ENCODE assay signal across 20 mouse cellular contexts in genomic region chr8:44656470-44656869, GRCm38 (mm10).
DNase-seq lines count a peak whose midpoint lies in the region; ATAC-seq and TF ChIP-seq lines count a peak whose summit lies in the region.
"Had no signal": no experiment of that assay in that cellular context is flagged by ENCODE, and none has a peak within 500 bp of the region (broad histone marks: within the 10 kb centered on the region; RNA-seq: fewer than 3 reads in every experiment).

No protein-coding gene starts in this region.

- no peaks in the 10 kb centered on the region for H3K4me1 ChIP-seq in lung, embryonic 15.5 days
- no peaks in the 10 kb centered on the region for H3K4me1 ChIP-seq in lung, postnatal 0 days (ENCODE audit: insufficient read depth, low read depth, low read length)
- H3K4me1 ChIP-seq in stomach, embryonic 15.5 days = no peaks in the 10 kb centered on the region; the same call in 1 of the 2 replicates
- no peaks in the 10 kb centered on the region for H3K4me1 ChIP-seq in stomach, postnatal 0 days (replicated peaks; ENCODE audit: control insufficient read depth, insufficient read depth)
- H3K4me1 ChIP-seq: embryonic facial prominence, embryonic 10.5 days; embryonic facial prominence, embryonic 12.5 days had no signal

- peak; percentile 67; the same call in 1 of the 2 replicates for ATAC-seq in lung, embryonic 15.5 days (ENCODE audit: borderline replicate concordance, extremely low read depth, low FRiP score, low TSS enrichment)
- peak; percentile 77 for ATAC-seq in lung, postnatal 0 days
- peak; percentile 76 for ATAC-seq in stomach, embryonic 15.5 days (ENCODE audit: insufficient read depth, low FRiP score, low read depth)
- peak; percentile 93 for ATAC-seq in stomach, postnatal 0 days (ENCODE audit: low FRiP score, low TSS enrichment)
- ATAC-seq: forebrain, embryonic 14.5 days; forebrain, embryonic 16.5 days had no signal

- no peaks in the 10 kb centered on the region for H3K36me3 ChIP-seq in lung, embryonic 15.5 days
- H3K36me3 ChIP-seq in lung, postnatal 0 days (ENCODE audit: insufficient read depth, low read length) = no peaks in the 10 kb centered on the region
- no peaks in the 10 kb centered on the region for H3K36me3 ChIP-seq in stomach, embryonic 15.5 days
- H3K36me3 ChIP-seq in stomach, postnatal 0 days (ENCODE audit: control insufficient read depth, insufficient read depth, low read length) = no peaks in the 10 kb centered on the region
- H3K36me3 ChIP-seq: embryonic facial prominence, embryonic 10.5 days; embryonic facial prominence, embryonic 12.5 days had no signal

- H3K9ac ChIP-seq in lung, embryonic 15.5 days = no peak overlapping the region
- no peak overlapping the region for H3K9ac ChIP-seq in lung, postnatal 0 days (replicated peaks; ENCODE audit: low read depth)
- H3K9ac ChIP-seq in stomach, embryonic 15.5 days = no peak overlapping the region
- H3K9ac ChIP-seq in stomach, postnatal 0 days (ENCODE audit: low read length) = no peak overlapping the region
- H3K9ac ChIP-seq: embryonic facial prominence, embryonic 12.5 days had no signal

- H3K9me3 ChIP-seq in lung, embryonic 15.5 days = no peaks in the 10 kb centered on the region
- no peaks in the 10 kb centered on the region for H3K9me3 ChIP-seq in lung, postnatal 0 days (ENCODE audit: low read length)
- no peaks in the 10 kb centered on the region for H3K9me3 ChIP-seq in stomach, embryonic 15.5 days
- no peaks in the 10 kb centered on the region for H3K9me3 ChIP-seq in stomach, postnatal 0 days (ENCODE audit: control insufficient read depth, low read length)
- H3K9me3 ChIP-seq: embryonic facial prominence, embryonic 10.5 days; embryonic facial prominence, embryonic 12.5 days had no signal

- H3K27me3 ChIP-seq in lung, embryonic 15.5 days = no peaks in the 10 kb centered on the region
- no peaks in the 10 kb centered on the region for H3K27me3 ChIP-seq in lung, postnatal 0 days (replicated peaks; ENCODE audit: insufficient read depth, low read length)
- no peaks in the 10 kb centered on the region for H3K27me3 ChIP-seq in stomach, embryonic 15.5 days (replicated peaks)
- H3K27me3 ChIP-seq in stomach, postnatal 0 days (ENCODE audit: control insufficient read depth, insufficient read depth, low read length) = no peaks in the 10 kb centered on the region
- H3K27me3 ChIP-seq: embryonic facial prominence, embryonic 12.5 days had no signal

- H3K4me2 ChIP-seq in lung, embryonic 15.5 days = no peak overlapping the region
- no peak overlapping the region for H3K4me2 ChIP-seq in lung, postnatal 0 days (replicated peaks; ENCODE audit: low read depth, low read length)
- H3K4me2 ChIP-seq in stomach, embryonic 15.5 days = no peak overlapping the region
- no peak overlapping the region for H3K4me2 ChIP-seq in stomach, postnatal 0 days (replicated peaks; ENCODE audit: low read depth)
- H3K4me2 ChIP-seq: embryonic facial prominence, embryonic 12.5 days had no signal

- 53% methylated on average over 4 of the region's 4 CpGs for WGBS in lung, embryonic 15.5 days
- 51% methylated on average over 4 of the region's 4 CpGs for WGBS in lung, postnatal 0 days
- WGBS in stomach, embryonic 15.5 days = 49% methylated on average over 4 of the region's 4 CpGs
- 49% methylated on average over 4 of the region's 4 CpGs for WGBS in stomach, postnatal 0 days

- TF ChIP-seq EP300 in lung, postnatal 0 days (IDR thresholded peaks at IDR 0.05) = no peak
- TF ChIP-seq EP300 in stomach, postnatal 0 days (optimal IDR thresholded peaks at IDR 0.05) = no peak

- no peak for DNase-seq in lung, postnatal 36 days
- DNase-seq in lung, postnatal 0 days (ENCODE audit: low spot score) = peak; percentile 57
- no peak for DNase-seq in lung, postnatal 25 days (ENCODE audit: low spot score)
- DNase-seq in stomach, postnatal 0 days (ENCODE audit: low spot score) = no peak
- no peak for DNase-seq in left cerebral cortex, adult 8-10 months (ENCODE audit: low spot score in 2 of 2)
- no peak for DNase-seq in cerebellum, postnatal 10 days
- DNase-seq: adrenal gland, adult 2 months; adrenal gland, postnatal 10 days; adrenal gland, postnatal 25 days; cerebellum, adult 11 months; cerebellum, adult 18-20 months; cerebellum, adult 8-10 months; cerebellum, adult 9-11 months; cerebellum, postnatal 25 days had no signal

- H3K27ac ChIP-seq in lung, embryonic 15.5 days = peak overlapping the region; percentile 78
- H3K27ac ChIP-seq in lung, postnatal 0 days (ENCODE audit: low read length) = no peak overlapping the region
- no peak overlapping the region for H3K27ac ChIP-seq in stomach, embryonic 15.5 days
- H3K27ac ChIP-seq in stomach, postnatal 0 days (replicated peaks) = no peak overlapping the region
- H3K27ac ChIP-seq: embryonic facial prominence, embryonic 10.5 days; embryonic facial prominence, embryonic 12.5 days had no signal

- no peak for TF ChIP-seq CTCF in lung, postnatal 0 days (IDR thresholded peaks at IDR 0.05)
- no peak for TF ChIP-seq CTCF in stomach, postnatal 0 days (IDR thresholded peaks at IDR 0.05; ENCODE audit: low read depth)

- no peak overlapping the region for H3K4me3 ChIP-seq in lung, embryonic 15.5 days
- H3K4me3 ChIP-seq in lung, postnatal 0 days (ENCODE audit: low read depth, low read length) = no peak overlapping the region
- H3K4me3 ChIP-seq in stomach, embryonic 15.5 days (replicated peaks) = no peak overlapping the region
- H3K4me3 ChIP-seq in stomach, postnatal 0 days (ENCODE audit: low read depth, low read length) = no peak overlapping the region
- H3K4me3 ChIP-seq: embryonic facial prominence, embryonic 10.5 days; embryonic facial prominence, embryonic 12.5 days had no signal
